Mouse (Mus musculus) liver, adult (tissue): ENCODE results near the gene Adgrb3.

Experiments
- GATA4 ChIP-seq: IDR thresholded peaks from 2 replicates; pipeline ENCODE4 v1.6.1; 2014; ENCODE audit warnings: mild to moderate bottlenecking, low read length; ENCODE audit not compliant: insufficient replicate concordance

The Adgrb3 gene

DNA sequence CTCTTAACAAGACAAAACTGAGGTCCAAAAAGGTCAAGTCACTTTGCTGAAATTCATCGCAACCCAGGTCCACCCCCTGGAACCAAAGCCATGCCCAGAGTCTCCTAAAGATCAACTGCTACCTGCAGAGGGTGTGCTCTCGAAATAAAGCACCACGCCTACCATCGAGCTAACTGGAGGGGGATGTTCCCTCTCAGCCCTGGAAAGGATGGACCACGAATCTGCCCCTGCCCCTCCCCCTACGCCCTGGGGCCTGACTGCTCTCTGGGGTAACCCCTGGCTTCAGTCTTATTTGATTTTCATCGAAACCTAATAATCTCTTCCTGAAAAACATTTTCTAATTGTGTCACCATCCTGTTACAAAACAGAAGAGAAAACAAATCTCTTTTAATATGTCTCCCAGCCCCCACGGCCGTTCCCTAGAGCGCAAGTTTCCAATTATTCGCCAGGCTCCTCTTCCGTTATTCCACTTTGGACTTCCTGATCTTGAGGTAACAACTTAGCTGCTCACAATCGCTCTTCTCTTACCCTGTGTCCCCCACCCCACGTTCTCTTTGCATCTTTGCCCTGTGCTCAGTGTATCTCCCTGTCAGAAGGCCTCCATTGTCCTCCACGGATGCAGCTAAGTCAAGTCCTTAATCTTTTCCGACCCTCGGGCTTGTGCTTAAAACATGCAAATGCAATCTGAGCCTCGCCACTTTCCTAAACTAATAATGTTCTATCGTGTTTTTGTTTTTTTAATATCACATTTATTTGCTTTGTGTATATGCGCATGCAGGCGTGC lies 651.0 kb downstream of the Adgrb3 start:
- TF ChIP-seq GATA4, result no peak

DNA sequence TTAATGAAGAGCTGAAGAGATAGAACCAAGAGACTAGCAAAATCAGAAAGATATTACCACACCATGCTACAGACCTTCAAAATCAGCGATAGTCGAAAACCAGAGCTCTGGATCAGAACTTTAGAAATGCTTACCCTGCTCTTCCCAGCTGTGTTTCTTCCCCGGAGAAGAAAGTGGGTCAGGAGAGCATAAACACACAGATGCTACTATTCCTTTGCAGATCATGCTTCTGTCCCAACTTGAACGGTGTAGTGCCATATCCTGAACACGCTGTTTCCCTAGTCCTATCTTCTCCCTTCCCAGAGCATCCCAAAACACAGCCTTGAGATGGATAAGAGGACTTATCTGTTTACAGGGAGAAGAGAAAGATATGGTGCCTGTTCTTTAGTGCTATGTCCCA lies 662.4 kb downstream of the Adgrb3 start:
- TF ChIP-seq GATA4, result no peak

- no peak for TF ChIP-seq GATA4
Observed at GRCm38 (mm10) chr1:25166036-25166796, 663.3 kb downstream of the Adgrb3 start.

- TF ChIP-seq GATA4, result no peak
Observed at GRCm38 (mm10) chr1:25163561-25163960, 665.9 kb downstream of the Adgrb3 start.

GRCm38 (mm10) chr1:25146206-25146605 lies 683.3 kb downstream of the Adgrb3 start:
- no peak for TF ChIP-seq GATA4

- TF ChIP-seq GATA4, result no peak
Observed at GRCm38 (mm10) chr1:25132150-25132824, 697.2 kb downstream of the Adgrb3 start.

GRCm38 (mm10) chr1:25115512-25115911 lies 714.0 kb downstream of the Adgrb3 start:
- no peak for TF ChIP-seq GATA4

GRCm38 (mm10) chr1:25107500-25108101 lies 721.9 kb downstream of the Adgrb3 start:
- TF ChIP-seq GATA4, result no peak

DNA sequence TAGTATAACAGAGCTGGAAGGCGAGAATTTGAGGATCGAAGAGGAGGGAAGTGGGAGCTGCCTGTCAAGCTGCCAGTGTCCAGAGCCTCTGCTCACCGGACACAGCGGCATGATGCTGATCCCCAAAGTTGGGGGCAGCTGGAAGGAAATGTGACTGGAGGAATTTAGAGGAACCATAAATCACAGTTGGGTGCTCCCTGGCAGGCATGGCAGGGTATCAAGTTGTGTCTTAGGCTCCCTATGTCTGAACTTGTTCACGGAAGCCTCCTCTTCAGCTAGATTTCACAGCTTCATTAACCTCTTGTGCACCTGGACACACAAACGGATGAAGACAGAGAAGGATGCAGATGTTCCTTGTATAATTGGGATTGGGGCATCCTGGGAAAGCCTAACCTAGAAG lies 722.8 kb downstream of the Adgrb3 start:
- no peak for TF ChIP-seq GATA4

DNA sequence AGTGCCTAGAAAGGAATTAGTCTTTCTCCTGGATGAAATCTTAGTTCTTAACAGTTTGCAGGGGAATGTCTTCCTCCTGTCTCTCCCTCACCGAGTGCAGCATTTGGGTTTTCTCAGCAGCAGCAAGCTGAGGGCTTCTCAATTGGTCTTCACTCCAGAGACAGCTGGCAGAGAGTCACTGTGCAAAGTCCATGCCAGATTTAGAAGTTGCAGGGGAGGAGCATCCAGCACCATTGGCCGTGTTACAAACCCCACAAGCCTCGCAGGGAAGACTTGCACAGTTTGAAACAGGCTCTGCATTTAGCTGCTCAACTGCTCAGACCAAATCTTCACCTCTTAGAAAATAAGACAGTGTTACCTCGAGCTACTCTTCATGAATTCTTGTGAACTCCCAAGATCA lies 724.1 kb downstream of the Adgrb3 start:
- TF ChIP-seq GATA4, result no peak

DNA sequence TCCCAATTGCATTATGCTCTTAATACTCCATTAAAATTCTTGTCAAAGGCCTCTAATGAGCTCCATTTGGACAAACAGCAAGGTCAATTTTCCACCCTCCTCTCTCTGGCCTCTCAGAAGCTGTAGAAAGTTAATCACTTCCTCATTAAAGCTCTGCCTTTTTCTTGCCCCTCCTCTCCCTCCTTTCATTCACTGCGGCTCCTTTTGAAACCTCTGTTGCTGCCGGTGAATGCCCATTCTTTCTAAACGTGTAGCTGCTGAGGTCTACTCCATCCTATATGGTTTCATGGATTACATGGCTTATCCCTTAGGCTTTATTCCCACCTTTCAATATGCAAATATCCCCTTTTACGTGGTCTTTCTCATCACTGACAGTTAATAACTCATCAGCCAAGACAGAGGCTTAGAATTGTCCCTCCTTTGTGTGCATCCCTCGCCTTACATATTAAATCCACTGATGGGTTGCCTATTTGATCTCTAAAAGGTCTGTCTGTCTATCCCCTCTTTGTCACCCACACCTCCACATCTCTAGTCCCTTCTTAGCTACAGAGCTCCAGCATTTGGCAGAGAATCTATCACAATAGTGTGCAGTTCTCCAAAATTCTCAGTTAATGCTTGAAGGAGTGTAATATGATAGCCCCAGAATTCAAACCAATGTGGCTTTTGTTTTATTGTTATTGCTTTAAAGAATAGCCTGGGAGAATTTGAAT lies 741.3 kb downstream of the Adgrb3 start:
- TF ChIP-seq GATA4, result no peak

DNA sequence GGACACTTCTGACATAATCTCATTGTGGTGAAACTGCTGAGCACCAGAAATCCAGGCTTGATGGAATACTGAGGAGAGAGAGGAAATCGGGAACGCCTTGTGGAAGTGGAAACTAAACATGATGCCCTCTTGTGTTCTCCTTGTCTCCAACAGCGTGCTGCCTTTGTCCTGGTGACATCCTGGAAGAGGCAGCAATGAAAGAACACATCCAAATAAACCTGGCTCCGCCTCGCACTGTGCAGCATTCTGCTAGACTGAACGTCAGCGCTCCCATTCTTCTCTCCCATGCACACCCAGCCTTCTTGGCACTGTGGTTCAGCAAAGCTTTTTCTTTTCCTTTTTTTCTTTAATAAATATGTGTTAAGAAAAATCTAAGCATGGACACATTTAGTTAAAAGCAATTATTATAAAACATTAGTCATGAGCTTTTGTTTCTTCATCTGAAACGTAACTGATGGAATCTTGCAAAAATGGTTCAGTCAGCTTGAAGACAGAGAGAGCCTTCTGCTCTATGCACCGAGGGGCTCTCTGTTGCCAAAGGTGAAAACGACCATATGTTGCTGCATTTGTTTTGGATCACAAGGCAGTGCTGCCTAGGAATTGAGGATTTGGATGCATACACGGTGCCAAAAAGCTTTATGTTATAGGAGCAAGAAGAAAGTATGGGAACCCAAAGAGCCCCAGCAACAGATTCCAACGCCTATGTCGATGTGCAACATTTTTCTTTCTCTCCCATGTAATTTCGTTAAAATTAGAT lies 743.7 kb downstream of the Adgrb3 start:
- TF ChIP-seq GATA4, result no peak

DNA sequence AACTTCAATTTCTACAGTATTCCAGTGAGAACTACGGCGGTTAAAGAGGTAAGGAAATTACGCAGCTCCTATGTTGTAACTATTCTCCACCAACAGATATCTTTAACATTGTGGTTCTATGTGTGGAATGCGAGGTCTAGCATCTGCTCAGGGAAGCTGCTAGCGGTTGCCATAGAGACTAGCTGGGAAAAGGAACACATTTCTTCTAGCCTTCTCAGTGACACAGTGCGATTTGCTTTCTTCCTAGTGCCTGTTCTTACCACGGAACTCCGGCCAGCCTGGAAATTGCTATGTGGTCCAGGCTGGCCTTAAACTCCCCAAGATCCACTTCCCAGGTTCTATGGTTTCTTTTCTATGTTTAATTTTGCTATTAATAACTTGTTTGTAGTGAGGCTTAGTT lies 747.1 kb downstream of the Adgrb3 start:
- no peak for TF ChIP-seq GATA4

DNA sequence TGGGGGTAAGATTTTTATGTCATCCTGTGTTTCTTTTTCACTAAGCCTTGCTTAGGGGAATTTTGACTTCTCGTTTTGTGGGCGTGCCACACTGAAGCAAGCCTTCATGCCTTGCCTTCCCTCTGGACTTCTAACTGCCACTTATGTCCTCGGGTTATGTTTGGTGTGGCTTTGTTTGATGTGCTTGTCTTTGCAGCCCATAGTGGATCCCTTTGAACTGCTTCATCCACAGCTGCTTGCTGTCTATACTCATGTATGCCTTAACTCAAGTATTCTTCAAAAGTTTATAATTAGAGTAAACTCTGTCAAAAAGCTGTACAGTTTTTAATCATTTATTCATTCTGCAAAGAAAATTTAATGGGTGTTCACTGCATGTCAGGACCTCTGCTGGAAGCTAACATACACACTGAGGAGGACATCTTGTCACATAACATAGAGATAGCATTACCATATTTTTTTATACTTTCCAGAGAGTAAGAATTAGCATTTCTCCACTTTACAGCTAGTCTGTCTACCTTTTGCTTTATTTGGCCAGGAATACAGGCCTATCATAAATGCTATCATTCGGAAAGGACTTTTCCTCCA lies 748.1 kb downstream of the Adgrb3 start:
- TF ChIP-seq GATA4, result no peak
